Comparison of ENCODE assay signal across 12 mouse cellular contexts in genomic region chr15:59153416-59154250, GRCm38 (mm10).
DNase-seq lines count a peak whose midpoint lies in the region; ATAC-seq lines count a peak whose summit lies in the region.
"Had no signal": no experiment of that assay in that cellular context is flagged by ENCODE, and none has a peak within 500 bp of the region (broad histone marks: within the 10 kb centered on the region; RNA-seq: fewer than 3 reads in every experiment).

No protein-coding gene starts in this region.

- DNase-seq in heart, postnatal 14 days = no peak
- DNase-seq in ES-CJ7 (ENCODE audit: low read depth, low spot score) = peak; percentile 41
- DNase-seq in embryonic facial prominence, embryonic 10.5 days (ENCODE audit: low spot score) = no peak
- DNase-seq in hindbrain, embryonic 14.5 days (ENCODE audit: low spot score) = no peak
- no peak for DNase-seq in thymus, postnatal 0 days (ENCODE audit: low spot score)
- DNase-seq in layer of hippocampus, adult 9-10 months (ENCODE audit: low spot score) = no peak
- DNase-seq: kidney, postnatal 36 days; lung, postnatal 36 days had no signal

- no peaks in the 10 kb centered on the region for H3K27me3 ChIP-seq in heart, embryonic 12.5 days (replicated peaks)
- H3K27me3 ChIP-seq in embryonic facial prominence, embryonic 10.5 days (replicated peaks; ENCODE audit: low read depth, poor library complexity, severe bottlenecking) = 0 out of 2 replicates have a peak, but pooled peaks cover 9% of the 10 kb centered on the region
- no peaks in the 10 kb centered on the region for H3K27me3 ChIP-seq in hindbrain, embryonic 14.5 days (ENCODE audit: control insufficient read depth, insufficient read depth, low read length)

- H3K9me3 ChIP-seq in heart, embryonic 12.5 days (replicated peaks) = no peaks in the 10 kb centered on the region
- no peaks in the 10 kb centered on the region for H3K9me3 ChIP-seq in embryonic facial prominence, embryonic 10.5 days
- H3K9me3 ChIP-seq in hindbrain, embryonic 14.5 days (ENCODE audit: control insufficient read depth, low read length) = no peaks in the 10 kb centered on the region
- H3K9me3 ChIP-seq: liver, embryonic 12.5 days had no signal

- no peak overlapping the region for H3K27ac ChIP-seq in heart, embryonic 12.5 days (ENCODE audit: poor library complexity, severe bottlenecking)
- peak overlapping the region; percentile 57; the same call in 1 of the 2 replicates for H3K27ac ChIP-seq in embryonic facial prominence, embryonic 10.5 days (replicated peaks)
- peak overlapping the region; percentile 60; the same call in 1 of the 2 replicates for H3K27ac ChIP-seq in hindbrain, embryonic 14.5 days
- H3K27ac ChIP-seq: liver, embryonic 12.5 days had no signal

- 73% methylated on average over 16 of the region's 16 CpGs for WGBS in heart, embryonic 12.5 days
- WGBS in embryonic facial prominence, embryonic 10.5 days = 49% methylated on average over 16 of the region's 16 CpGs
- 44% methylated on average over 16 of the region's 16 CpGs for WGBS in hindbrain, embryonic 14.5 days

- 0 out of 2 replicates have a peak overlapping the region, but pooled peaks have one; percentile 49 for H3K9ac ChIP-seq in heart, embryonic 12.5 days
- no peak overlapping the region for H3K9ac ChIP-seq in hindbrain, embryonic 14.5 days
- H3K9ac ChIP-seq: liver, embryonic 12.5 days had no signal

- peaks cover 22% of the 10 kb centered on the region for H3K4me1 ChIP-seq in heart, embryonic 12.5 days (replicated peaks)
- H3K4me1 ChIP-seq in embryonic facial prominence, embryonic 10.5 days = peaks cover 16% of the 10 kb centered on the region
- H3K4me1 ChIP-seq in hindbrain, embryonic 14.5 days (replicated peaks; ENCODE audit: control insufficient read depth, insufficient read depth, low read length) = peaks cover 11% of the 10 kb centered on the region; the same call in 1 of the 2 replicates

- no peaks in the 10 kb centered on the region for H3K36me3 ChIP-seq in heart, embryonic 12.5 days
- no peaks in the 10 kb centered on the region for H3K36me3 ChIP-seq in embryonic facial prominence, embryonic 10.5 days (replicated peaks)
- H3K36me3 ChIP-seq in hindbrain, embryonic 14.5 days (replicated peaks; ENCODE audit: control insufficient read depth, insufficient read depth) = no peaks in the 10 kb centered on the region
- H3K36me3 ChIP-seq: liver, embryonic 12.5 days had no signal

- no peak overlapping the region for H3K4me2 ChIP-seq in heart, embryonic 12.5 days
- no peak overlapping the region for H3K4me2 ChIP-seq in hindbrain, embryonic 14.5 days (replicated peaks)
- H3K4me2 ChIP-seq: liver, embryonic 12.5 days had no signal

- ATAC-seq in heart, embryonic 12.5 days (ENCODE audit: insufficient number of reproducible peaks, low FRiP score) = no peak
- ATAC-seq in hindbrain, embryonic 14.5 days (ENCODE audit: low FRiP score) = no peak
- ATAC-seq in CD4-positive, CD25-positive, alpha-beta regulatory T cell, adult 4 months = no peak
- ATAC-seq: intestine, postnatal 0 days; liver, embryonic 12.5 days had no signal

- intact Hi-C loops in heart, postnatal 14 days (cut with DNase I) = no loop called here

- no peak overlapping the region for H3K4me3 ChIP-seq in heart, embryonic 12.5 days
- H3K4me3 ChIP-seq in embryonic facial prominence, embryonic 10.5 days = no peak overlapping the region
- no peak overlapping the region for H3K4me3 ChIP-seq in hindbrain, embryonic 14.5 days (replicated peaks; ENCODE audit: low read length)
- H3K4me3 ChIP-seq: liver, embryonic 12.5 days had no signal
